Mouse (Mus musculus) olfactory bulb, adult 2 months (tissue): Measurements from ENCODE around the gene Slf2. TPM values are rescaled to one million over a fixed set of nuclear protein-coding genes. Genes with fewer than 3 reads are reported as not detected.
A peak's percentile ranks its signal among the peaks of the same experiment; 100 is the strongest.

ENCODE experiments used
- H3K27ac ChIP-seq: fragments of 200-500 bp; 2 replicates; pipeline ENCODE4 v1.5.1; 2012; ENCODE audit warnings: low read depth, low read length; ENCODE audit not compliant: insufficient read depth
- H3K4me1 ChIP-seq: fragments of 200-500 bp; 2 replicates; pipeline ENCODE4 v1.6.1; 2012; ENCODE audit warnings: low read length; ENCODE audit not compliant: control insufficient read depth, insufficient read depth
- H3K4me3 ChIP-seq: fragments of 200-500 bp; 2 replicates; pipeline ENCODE4 v1.5.1; 2012; ENCODE audit warnings: mild to moderate bottlenecking, low read depth, low read length, moderate library complexity; ENCODE audit not compliant: insufficient read depth
- CTCF ChIP-seq: fragments of 200-500 bp; IDR thresholded peaks from 2 replicates; pipeline ENCODE4 v1.5.1; 2012; ENCODE audit warnings: low read depth, mild to moderate bottlenecking, low read length, moderate library complexity; ENCODE audit not compliant: insufficient read depth
- POLR2A ChIP-seq: fragments of 200-500 bp; IDR thresholded peaks from 2 replicates; pipeline ENCODE4 v1.6.1; 2012; ENCODE audit warnings: mild to moderate bottlenecking, low read depth, low read length, moderate library complexity; ENCODE audit not compliant: insufficient read depth
- WGBS: fragments of 180-500 bp; shearing (Covaris S2); methylation state at CpG from one replicate; pipeline ENCODE4 v1.1.7; 2018; 5-methylcytosine and 5-hydroxymethylcytosine counted together
- polyA plus RNA-seq: library from polyadenylated mRNA; stranded (reverse); fragments of >200 nt; gene quantifications from 2 replicates; pipeline ENCODE4 v1.2.4, GENCODE M21; 2012; ENCODE audit warnings: low replicate concordance; ENCODE audit not compliant: missing spikeins, insufficient read depth, insufficient read length

The Slf2 gene
- polyA plus RNA-seq, 1 experiment = not detected

DNA sequence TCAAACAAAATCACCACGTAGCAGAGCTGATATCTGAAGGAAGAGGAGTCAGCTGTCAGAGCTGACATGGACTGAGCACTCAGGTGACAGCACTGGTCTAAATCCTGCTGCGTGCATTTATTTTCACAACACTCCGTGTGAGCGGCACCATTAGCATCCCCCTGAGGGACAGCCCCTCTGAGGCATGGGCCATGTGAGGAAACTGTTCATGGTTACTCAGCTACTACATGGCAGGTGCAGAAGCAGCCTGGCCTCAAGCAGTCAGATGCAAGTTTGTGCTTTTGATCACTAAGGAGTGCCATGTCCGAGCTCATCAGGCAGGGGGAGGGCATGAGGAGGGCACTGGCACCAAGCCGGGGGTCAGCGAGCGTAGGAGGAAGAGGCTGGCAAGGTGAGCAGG, 68.7 kb downstream of the Slf2 start:
- 86% methylated on average over 8 of the region's 8 CpGs for WGBS
- TF ChIP-seq CTCF (no peak), POLR2A (no peak)
- H3K4me3 ChIP-seq = no peak overlapping the region
- peaks cover 8% of the 10 kb centered on the region; the same call in 1 of the 2 replicates for H3K4me1 ChIP-seq
- H3K27ac ChIP-seq = no peak overlapping the region

DNA sequence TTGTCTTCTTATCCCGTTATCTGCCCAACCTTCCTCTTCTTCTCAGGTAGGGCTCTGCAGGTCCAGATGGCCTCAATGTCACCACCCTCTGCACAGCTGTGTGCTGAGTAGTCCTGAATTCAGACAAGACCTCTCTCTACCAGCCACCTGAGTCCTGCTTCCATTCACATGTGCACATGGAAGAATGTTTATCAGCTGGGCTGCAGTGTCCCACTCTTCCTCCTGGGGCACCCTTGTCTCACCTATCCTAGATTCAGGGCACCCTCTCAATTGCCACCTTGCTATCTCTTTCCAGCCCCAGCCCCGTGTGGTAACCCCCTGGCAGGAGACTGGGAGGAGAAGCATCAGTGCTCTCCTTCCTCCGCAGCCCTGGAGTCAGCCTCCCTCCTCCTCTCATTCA, 71.3 kb downstream of the Slf2 start:
- H3K4me3 ChIP-seq = no peak overlapping the region
- peaks cover 17% of the 10 kb centered on the region for H3K4me1 ChIP-seq
- WGBS = 52% methylated on average over 3 of the region's 3 CpGs
- TF ChIP-seq POLR2A = no peak
- 0 out of 2 replicates have a peak, but pooled peaks have one; percentile 12 for TF ChIP-seq CTCF
- H3K27ac ChIP-seq = no peak overlapping the region

- no peak overlapping the region for H3K4me3 ChIP-seq
- WGBS = 80% methylated on average over 7 of the region's 7 CpGs
- TF ChIP-seq CTCF (no peak), POLR2A (no peak)
- H3K4me1 ChIP-seq = peaks cover 26% of the 10 kb centered on the region
- no peak overlapping the region for H3K27ac ChIP-seq
These were observed 73.0 kb downstream of the Slf2 start for GRCm38 (mm10) chr19:45003740-45004516.

DNA sequence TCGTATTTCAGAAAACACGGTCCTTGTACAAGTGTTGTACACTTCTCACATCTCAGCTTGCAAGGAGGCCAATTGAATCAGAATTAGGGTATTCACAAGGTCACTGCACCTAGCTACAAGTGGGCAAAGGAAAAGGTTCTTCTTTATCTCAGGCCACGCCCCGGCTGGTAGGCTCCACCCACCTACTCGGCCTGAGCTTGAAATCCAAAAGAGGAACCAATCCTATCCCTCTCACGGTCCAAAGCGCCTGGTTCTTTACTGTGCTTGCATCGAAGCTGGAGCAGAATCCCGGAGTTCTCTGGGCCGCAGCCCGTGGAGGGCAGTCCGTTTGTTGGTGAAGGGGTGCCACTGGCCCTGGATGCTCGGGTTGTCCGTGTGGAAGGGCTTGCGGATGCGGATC, 74.5 kb downstream of the Slf2 start, which contains the start of gene Twnk:
Twnk (plus strand) TSS at position 220 of the 400 bp plus-strand sequence.
- WGBS = 7% methylated on average over 16 of the region's 16 CpGs
- peaks cover 26% of the 10 kb centered on the region for H3K4me1 ChIP-seq
- peak within 1 kb of the TSS; percentile 40 for H3K27ac ChIP-seq
- H3K4me3 ChIP-seq = peak within 1 kb of the TSS; percentile 68
- TF ChIP-seq CTCF = no peak

- H3K4me1 ChIP-seq = peaks cover 26% of the 10 kb centered on the region
- peak; percentile 66; the same call in 1 of the 2 replicates for TF ChIP-seq POLR2A
- no peak for TF ChIP-seq CTCF
- WGBS = under 1% methylated on average over 82 of the region's 82 CpGs
- H3K4me3 ChIP-seq = peak within 1 kb of the TSS; percentile 68
- H3K27ac ChIP-seq = peak within 1 kb of the TSS; percentile 40
These were observed 75.2 kb downstream of the Slf2 start, which contains the start of gene Mrpl43 for GRCm38 (mm10) chr19:45005957-45006712. Gene Mrpl43 (minus strand): TSS chr19:45006442.

DNA sequence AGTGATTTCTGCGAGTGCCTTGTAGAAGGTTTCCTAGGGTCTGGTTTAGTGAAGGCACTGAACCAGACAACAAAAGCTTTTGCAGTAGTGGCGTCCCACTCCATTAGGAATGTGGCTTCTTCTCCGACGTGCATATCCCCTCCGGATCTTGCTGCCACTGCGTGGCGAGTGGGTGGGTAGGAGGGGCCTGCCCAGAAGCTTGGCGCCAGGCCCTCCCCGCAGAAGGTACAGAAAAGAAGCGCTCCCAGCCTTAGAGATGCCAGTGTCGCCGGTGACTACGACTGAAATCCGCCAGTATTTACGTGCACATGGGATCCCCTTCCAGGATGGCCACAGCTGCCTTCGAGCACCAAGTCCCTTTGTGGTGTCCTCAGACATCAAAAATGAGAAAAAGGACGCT, 76.1 kb downstream of the Slf2 start:
- Histone ChIP-seq H3K4me1 (peaks cover 26% of the 10 kb centered on the region), H3K27ac (peak overlapping the region; percentile 35; the same call in 1 of the 2 replicates), H3K4me3 (peak overlapping the region; percentile 68)
- TF ChIP-seq POLR2A (no peak), CTCF (no peak)
- WGBS = 21% methylated on average over 17 of the region's 17 CpGs

GRCm38 (mm10) chr19:45007425-45008191, 76.7 kb downstream of the Slf2 start:
- TF ChIP-seq POLR2A = no peak
- no peak for TF ChIP-seq CTCF
- WGBS = 89% methylated on average over 20 of the region's 20 CpGs
- Histone ChIP-seq H3K4me3 (peak overlapping the region; percentile 68), H3K27ac (no peak overlapping the region), H3K4me1 (peaks cover 23% of the 10 kb centered on the region)

GRCm38 (mm10) chr19:45010646-45011045, 79.7 kb downstream of the Slf2 start:
- 92% methylated on average over 4 of the region's 4 CpGs for WGBS

More at GRCm38 (mm10) chr19:45010646-45011045, 79.7 kb downstream of the Slf2 start:
- Histone ChIP-seq H3K4me1 (peaks cover 24% of the 10 kb centered on the region), H3K4me3 (no peak overlapping the region), H3K27ac (no peak overlapping the region)
- no peak for TF ChIP-seq POLR2A
- TF ChIP-seq CTCF = no peak
